In genomic region chr1:175692246-175692996, GRCm38 (mm10) we compare ENCODE assay signal across 8 mouse cellular contexts. TPM values are rescaled to one million over a fixed set of nuclear protein-coding genes. Genes with fewer than 3 reads are reported as not detected.
A peak's percentile ranks its signal among the peaks of the same experiment; 100 is the strongest.
DNase-seq lines count a peak whose midpoint lies in the region; ATAC-seq lines count a peak whose summit lies in the region.

TSS of gene Opn3 (minus strand) at chr1:175692776.
TSS of gene Chml (minus strand) at chr1:175692901.

- DNase-seq in adrenal gland, adult 18-20 months (ENCODE audit: low spot score in 2 of 2) = peak; percentile 98 to 99
- DNase-seq in embryo, embryonic 11 days = peak; percentile 100
- DNase-seq in gastrocnemius, postnatal 25 days = peak; percentile 99
- peak; percentile 99 for DNase-seq in intestine, embryonic 14.5 days (ENCODE audit: low spot score)
- DNase-seq in left cerebral cortex, postnatal 14 days (ENCODE audit: low spot score in 2 of 2) = peak; percentile 96 to 98
- DNase-seq in mesoderm, embryonic 11.5 days (ENCODE audit: low read depth, low spot score) = peak; percentile 99
- DNase-seq in right cerebral cortex, postnatal 36 days (ENCODE audit: low spot score in 2 of 2) = peak; percentile 96 to 98
- DNase-seq in yolk sac, embryonic 10.5 days (ENCODE audit: low spot score) = peak; percentile 99

- WGBS in intestine, embryonic 14.5 days = 1% methylated on average over 44 of the region's 73 CpGs

- peak within 1 kb of the TSS; percentile 76 for H3K4me2 ChIP-seq in intestine, embryonic 14.5 days (ENCODE audit: low read length)

- intact Hi-C loops in left cerebral cortex, postnatal 14 days (cut with DNase I) = no loop called here

- H3K36me3 ChIP-seq in intestine, embryonic 14.5 days (ENCODE audit: control insufficient read depth, insufficient read depth, low read length) = peaks cover 6% of the 10 kb centered on the region; the same call in 1 of the 2 replicates

- peak within 1 kb of the TSS; percentile 72 for H3K4me3 ChIP-seq in intestine, embryonic 14.5 days (ENCODE audit: low read depth, low read length)

- peak within 1 kb of the TSS; percentile 78 for H3K9ac ChIP-seq in intestine, embryonic 14.5 days (ENCODE audit: low read length)

- H3K9me3 ChIP-seq in intestine, embryonic 14.5 days (ENCODE audit: control insufficient read depth, low read length) = no peaks in the 10 kb centered on the region

- no peaks in the 10 kb centered on the region for H3K27me3 ChIP-seq in intestine, embryonic 14.5 days (replicated peaks; ENCODE audit: control insufficient read depth, insufficient read depth, low read length)

- H3K27ac ChIP-seq in intestine, embryonic 14.5 days (ENCODE audit: low read depth) = peak within 1 kb of the TSS; percentile 59

- H3K4me1 ChIP-seq in intestine, embryonic 14.5 days (replicated peaks; ENCODE audit: control insufficient read depth, insufficient read depth, low read length) = peaks cover 8% of the 10 kb centered on the region; the same call in 1 of the 2 replicates

- peak; percentile 99 for ATAC-seq in intestine, embryonic 14.5 days (replicated peaks; ENCODE audit: low FRiP score, low TSS enrichment, low read depth)

RNA-seq across cellular contexts. Expression of gene Opn3, which starts in this region (rescaled TPM):
- 10 to 100 TPM; 10.1 to 11.3 TPM for total RNA-seq in adrenal gland, adult 18-20 months (2021)
- total RNA-seq in gastrocnemius, postnatal 25 days (2021) = 1 to 10 TPM; 4.0 to 4.6 TPM
- polyA plus RNA-seq in intestine, embryonic 14.5 days (2014; fragmentation: Nextera tagmentation; extraction: Ambion mirVana) = 8.5 and 11.3 TPM in 2 replicates
- total RNA-seq in left cerebral cortex, postnatal 14 days (2021) = 10 to 100 TPM; 12.7 to 14.5 TPM

RNA-seq across cellular contexts. Expression of gene Chml, which starts in this region (rescaled TPM):
- 1 to 10 TPM; 7.5 to 8.4 TPM for total RNA-seq in adrenal gland, adult 18-20 months (2021)
- total RNA-seq in gastrocnemius, postnatal 25 days (2021) = 1 to 10 TPM; 2.1 to 3.2 TPM
- polyA plus RNA-seq in intestine, embryonic 14.5 days (2014; fragmentation: Nextera tagmentation; extraction: Ambion mirVana) = 4.1 and 4.2 TPM in 2 replicates
- total RNA-seq in left cerebral cortex, postnatal 14 days (2021) = 10 to 100 TPM; 14.0 to 14.4 TPM

Comparison
In these comparisons a context has a peak if more than half of its experiments do, and no peak if none do; other contexts are left out.
1. Peak in every context shown above with its lines: DNase-seq, ATAC-seq, H3K4me3 ChIP-seq and H3K27ac ChIP-seq.